Mouse (Mus musculus): ENCODE results near the gene Bbc3. TPM values are rescaled to one million over a fixed set of nuclear protein-coding genes. Genes with fewer than 3 reads are reported as not detected.

Bbc3 gene
- polyA plus RNA-seq, 1 experiment from 2014 or later = 22.8 TPM

GRCm38 (mm10) chr7:16274922-16275890 is 33.0 kb upstream of the Bbc3 start:
- Histone ChIP-seq H3K27ac (replicated peaks) (no peak overlapping the region), H3K4me1 (replicated peaks) (peaks cover 32% of the 10 kb centered on the region), H3K4me3 (no peak overlapping the region), H3K36me3 (peaks cover 50% of the 10 kb centered on the region), H3K9ac (0 out of 2 replicates have a peak overlapping the region, but pooled peaks have one; percentile 3), H3K9me3 (no peaks in the 10 kb centered on the region), H3K27me3 (no peaks in the 10 kb centered on the region), H3K4me2 (no peak overlapping the region)
- ATAC-seq (ENCODE audit: low read depth) = no peak
- WGBS = 85% methylated on average over 10 of the region's 10 CpGs

GRCm38 (mm10) chr7:16280721-16281120 is 27.5 kb upstream of the Bbc3 start:
- peaks cover 11% of the 10 kb centered on the region for H3K4me1 ChIP-seq (replicated peaks)
- H3K36me3 ChIP-seq = peaks cover 80% of the 10 kb centered on the region
- ATAC-seq (ENCODE audit: low read depth) = no peak
- no peaks in the 10 kb centered on the region for H3K9me3 ChIP-seq
- H3K4me3 ChIP-seq = no peak overlapping the region
- H3K27me3 ChIP-seq = no peaks in the 10 kb centered on the region
- H3K4me2 ChIP-seq = no peak overlapping the region
- no peak overlapping the region for H3K9ac ChIP-seq
- no peak overlapping the region for H3K27ac ChIP-seq (replicated peaks)
- 93% methylated on average over 11 of the region's 11 CpGs for WGBS

GRCm38 (mm10) chr7:16282334-16282733 is 25.9 kb upstream of the Bbc3 start:
- Histone ChIP-seq H3K4me1 (replicated peaks) (peaks cover 14% of the 10 kb centered on the region), H3K4me2 (no peak overlapping the region), H3K9ac (no peak overlapping the region), H3K4me3 (no peak overlapping the region), H3K27ac (replicated peaks) (no peak overlapping the region), H3K9me3 (no peaks in the 10 kb centered on the region), H3K36me3 (peaks cover 65% of the 10 kb centered on the region), H3K27me3 (no peaks in the 10 kb centered on the region)
- no peak for ATAC-seq (ENCODE audit: low read depth)
- WGBS = 93% methylated on average over 13 of the region's 13 CpGs

- Histone ChIP-seq H3K4me3 (no peak overlapping the region), H3K36me3 (peaks cover 48% of the 10 kb centered on the region), H3K27ac (replicated peaks) (no peak overlapping the region), H3K4me1 (replicated peaks) (peaks cover 14% of the 10 kb centered on the region), H3K9me3 (no peaks in the 10 kb centered on the region), H3K9ac (no peak overlapping the region), H3K4me2 (no peak overlapping the region), H3K27me3 (no peaks in the 10 kb centered on the region)
- WGBS = 93% methylated on average over 8 of the region's 8 CpGs
- no peak for ATAC-seq (ENCODE audit: low read depth)
Observed at GRCm38 (mm10) chr7:16284001-16284400, 24.2 kb upstream of the Bbc3 start.

GRCm38 (mm10) chr7:16284904-16285303 is 23.3 kb upstream of the Bbc3 start:
- Histone ChIP-seq H3K27ac (replicated peaks) (peak overlapping the region; percentile 38), H3K4me2 (peak overlapping the region; percentile 55), H3K4me3 (peak overlapping the region; percentile 58), H3K9me3 (no peaks in the 10 kb centered on the region), H3K4me1 (replicated peaks) (peaks cover 14% of the 10 kb centered on the region), H3K9ac (0 out of 2 replicates have a peak overlapping the region, but pooled peaks have one; percentile 45), H3K27me3 (no peaks in the 10 kb centered on the region), H3K36me3 (peaks cover 41% of the 10 kb centered on the region)
- ATAC-seq (ENCODE audit: low read depth) = no peak
- WGBS = 72% methylated on average over 9 of the region's 9 CpGs

- Histone ChIP-seq H3K27me3 (no peaks in the 10 kb centered on the region), H3K4me2 (peak overlapping the region; percentile 55), H3K9me3 (no peaks in the 10 kb centered on the region), H3K4me3 (peak overlapping the region; percentile 58), H3K36me3 (peaks cover 36% of the 10 kb centered on the region), H3K27ac (replicated peaks) (peak overlapping the region; percentile 38), H3K9ac (peak overlapping the region; percentile 45; the same call in 1 of the 2 replicates), H3K4me1 (replicated peaks) (peaks cover 14% of the 10 kb centered on the region)
- WGBS = 6% methylated on average over 14 of the region's 14 CpGs
- peak; percentile 51 for ATAC-seq (ENCODE audit: low read depth)
Observed at GRCm38 (mm10) chr7:16285450-16286025, 22.7 kb upstream of the Bbc3 start.

GRCm38 (mm10) chr7:16286026-16286961 is 21.9 kb upstream of the Bbc3 start, which contains the start of gene Ccdc9:
Gene Ccdc9, minus strand, starts transcription at chr7:16286795.
- Histone ChIP-seq H3K4me1 (replicated peaks) (peaks cover 14% of the 10 kb centered on the region), H3K27ac (replicated peaks) (peak within 1 kb of the TSS; percentile 91), H3K4me3 (peak within 1 kb of the TSS; percentile 58), H3K27me3 (no peaks in the 10 kb centered on the region), H3K9me3 (no peaks in the 10 kb centered on the region), H3K9ac (peak within 1 kb of the TSS; percentile 70), H3K4me2 (peak within 1 kb of the TSS; percentile 55), H3K36me3 (peaks cover 29% of the 10 kb centered on the region)
- ATAC-seq (ENCODE audit: low read depth) = peak; percentile 95
- WGBS = under 1% methylated on average over 70 of the region's 70 CpGs

GRCm38 (mm10) chr7:16287016-16287415 is 21.2 kb upstream of the Bbc3 start:
- no peak for ATAC-seq (ENCODE audit: low read depth)
- peaks cover 14% of the 10 kb centered on the region for H3K4me1 ChIP-seq (replicated peaks)
- H3K9ac ChIP-seq = peak overlapping the region; percentile 70
- 91% methylated on average over 2 of the region's 2 CpGs for WGBS
- H3K36me3 ChIP-seq = peaks cover 22% of the 10 kb centered on the region
- H3K9me3 ChIP-seq = no peaks in the 10 kb centered on the region
- H3K4me2 ChIP-seq = peak overlapping the region; percentile 55
- peak overlapping the region; percentile 91 for H3K27ac ChIP-seq (replicated peaks)
- no peaks in the 10 kb centered on the region for H3K27me3 ChIP-seq
- peak overlapping the region; percentile 58 for H3K4me3 ChIP-seq

- Histone ChIP-seq H3K4me2 (no peak overlapping the region), H3K27me3 (no peaks in the 10 kb centered on the region), H3K4me3 (no peak overlapping the region), H3K36me3 (peaks cover 14% of the 10 kb centered on the region), H3K9me3 (no peaks in the 10 kb centered on the region), H3K9ac (no peak overlapping the region), H3K4me1 (replicated peaks) (peaks cover 14% of the 10 kb centered on the region), H3K27ac (replicated peaks) (no peak overlapping the region)
- ATAC-seq (ENCODE audit: low read depth) = no peak
- 85% methylated on average over 1 of the region's 1 CpGs for WGBS
Observed at GRCm38 (mm10) chr7:16287791-16288190, 20.4 kb upstream of the Bbc3 start.

GRCm38 (mm10) chr7:16294346-16294745 is 13.8 kb upstream of the Bbc3 start:
- Histone ChIP-seq H3K27ac (replicated peaks) (no peak overlapping the region; the same call in 1 of the 2 replicates), H3K4me3 (peak overlapping the region; percentile 48), H3K4me1 (replicated peaks) (peaks cover 39% of the 10 kb centered on the region), H3K9ac (no peak overlapping the region), H3K4me2 (peak overlapping the region; percentile 88), H3K27me3 (no peaks in the 10 kb centered on the region), H3K36me3 (no peaks in the 10 kb centered on the region), H3K9me3 (no peaks in the 10 kb centered on the region)
- ATAC-seq (ENCODE audit: low read depth) = no peak
- WGBS = 28% methylated on average over 4 of the region's 4 CpGs

GRCm38 (mm10) chr7:16294837-16295236 is 13.4 kb upstream of the Bbc3 start:
- peak overlapping the region; percentile 61 for H3K9ac ChIP-seq
- H3K4me2 ChIP-seq = peak overlapping the region; percentile 88
- peak; percentile 74 for ATAC-seq (ENCODE audit: low read depth)
- H3K27ac ChIP-seq (replicated peaks) = peak overlapping the region; percentile 88
- H3K4me3 ChIP-seq = peak overlapping the region; percentile 48
- H3K36me3 ChIP-seq = no peaks in the 10 kb centered on the region
- no peaks in the 10 kb centered on the region for H3K9me3 ChIP-seq
- no peaks in the 10 kb centered on the region for H3K27me3 ChIP-seq
- under 1% methylated on average over 23 of the region's 23 CpGs for WGBS
- peaks cover 39% of the 10 kb centered on the region for H3K4me1 ChIP-seq (replicated peaks)
